Mouse (Mus musculus) forebrain, embryonic 11.5 days (tissue): Measurements from ENCODE around the gene Zmpste24. TPM values are rescaled to one million over a fixed set of nuclear protein-coding genes. Genes with fewer than 3 reads are reported as not detected.

ENCODE experiments used
- ATAC-seq: fragments of 200-750 bp; cut with Nextera tagmentation; replicated peaks from 2 replicates; pipeline ENCODE4 v1.8.0; 2017; ENCODE audit warnings: moderate TSS enrichment; ENCODE audit not compliant: low FRiP score
- DNase-seq: peaks from one replicate; pipeline ENCODE4 v3.0.0-alpha.2; 2017; ENCODE audit warnings: low spot score
- H3K27ac ChIP-seq: fragments of 300-500 bp; sonication (generic); 2 replicates; pipeline ENCODE4 v1.5.1; 2014; ENCODE audit warnings: low read depth, low read length
- H3K27me3 ChIP-seq: fragments of 300-500 bp; sonication (generic); 2 replicates; pipeline ENCODE4 v1.6.1; 2014; ENCODE audit warnings: mild to moderate bottlenecking, low read length, mixed read lengths; ENCODE audit not compliant: control insufficient read depth, insufficient read depth
- H3K36me3 ChIP-seq: fragments of 300-500 bp; sonication (generic); 2 replicates; pipeline ENCODE4 v1.6.1; 2014; ENCODE audit warnings: mild to moderate bottlenecking, low read length, moderate library complexity, mixed read lengths; ENCODE audit not compliant: control insufficient read depth, insufficient read depth
- H3K4me1 ChIP-seq: fragments of 300-500 bp; sonication (generic); replicated peaks from 2 replicates; pipeline ENCODE4 v1.6.1; 2014; ENCODE audit warnings: low read length, mixed read lengths; ENCODE audit not compliant: control insufficient read depth, insufficient read depth
- H3K4me2 ChIP-seq: fragments of 300-500 bp; sonication (generic); 2 replicates; pipeline ENCODE4 v1.6.1; 2014; ENCODE audit warnings: low read depth, mild to moderate bottlenecking, low read length, moderate library complexity, mixed read lengths; ENCODE audit not compliant: severe bottlenecking
- H3K4me3 ChIP-seq: fragments of 300-500 bp; sonication (generic); 2 replicates; pipeline ENCODE4 v1.5.1; 2014; ENCODE audit warnings: low read depth, low read length
- H3K9ac ChIP-seq: fragments of 300-500 bp; sonication (generic); 2 replicates; pipeline ENCODE4 v1.6.1; 2014; ENCODE audit warnings: low read length
- H3K9me3 ChIP-seq: fragments of 300-500 bp; sonication (generic); 2 replicates; pipeline ENCODE4 v1.6.1; 2016; ENCODE audit warnings: low read length, mixed read lengths; ENCODE audit not compliant: control insufficient read depth
- WGBS: fragments of 180-500 bp; shearing (Covaris S2); extraction: QIAGEN DNeasy Blood & Tissue Kit; methylation state at CpG from one replicate; pipeline ENCODE4 v1.1.7; 2014; 5-methylcytosine and 5-hydroxymethylcytosine counted together
- polyA plus RNA-seq: library from polyadenylated mRNA; unstranded; fragments of >200 nt; fragmentation: Nextera tagmentation; extraction: Ambion mirVana; gene quantifications from 2 replicates; pipeline ENCODE4 v1.2.1, GENCODE M21; 2014

Zmpste24 gene
- polyA plus RNA-seq, 1 experiment from 2014 or later = 25.5 TPM

GRCm38 (mm10) chr4:121042472-121042871 is 55.6 kb downstream of the Zmpste24 start:
- Histone ChIP-seq H3K36me3 (no peaks in the 10 kb centered on the region), H3K9ac (no peak overlapping the region), H3K27me3 (peaks cover 18% of the 10 kb centered on the region), H3K9me3 (no peaks in the 10 kb centered on the region), H3K27ac (no peak overlapping the region), H3K4me1 (peaks cover 10% of the 10 kb centered on the region), H3K4me2 (no peak overlapping the region), H3K4me3 (no peak overlapping the region)
- DNase-seq = no peak
- WGBS = 57% methylated on average over 5 of the region's 5 CpGs
- no peak for ATAC-seq

- peaks cover 10% of the 10 kb centered on the region for H3K4me1 ChIP-seq
- peak overlapping the region; percentile 53 for H3K9ac ChIP-seq
- H3K9me3 ChIP-seq = no peaks in the 10 kb centered on the region
- H3K27ac ChIP-seq = peak overlapping the region; percentile 53
- no peak overlapping the region for H3K4me3 ChIP-seq
- DNase-seq = peak; percentile 86
- WGBS = 5% methylated on average over 18 of the region's 18 CpGs
- peaks cover 18% of the 10 kb centered on the region for H3K27me3 ChIP-seq
- ATAC-seq = peak; percentile 57
- no peaks in the 10 kb centered on the region for H3K36me3 ChIP-seq
- 0 out of 2 replicates have a peak overlapping the region, but pooled peaks have one; percentile 11 for H3K4me2 ChIP-seq
Measured at GRCm38 (mm10) chr4:121040897-121041671, 57.0 kb downstream of the Zmpste24 start.

DNA sequence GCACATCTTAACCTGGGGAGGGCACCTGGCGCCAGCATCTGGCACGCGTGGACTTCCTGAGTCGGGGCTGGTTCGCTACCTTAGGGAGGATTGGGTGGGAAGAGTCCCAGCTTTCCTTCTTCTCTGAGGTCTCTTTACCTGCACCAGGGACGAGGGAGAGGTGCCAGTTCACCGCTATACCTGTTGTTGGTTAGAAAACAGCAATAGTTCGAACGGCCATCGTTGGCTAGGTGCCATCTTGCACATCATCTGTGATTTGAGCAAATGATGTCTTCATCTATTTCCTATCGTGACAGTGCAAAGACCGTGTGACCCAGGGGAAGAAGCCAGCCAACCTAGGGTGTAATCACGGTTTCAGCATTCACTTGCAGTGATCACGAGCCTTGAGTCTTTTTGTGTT is 57.7 kb downstream of the Zmpste24 start:
- WGBS = 63% methylated on average over 14 of the region's 14 CpGs
- Histone ChIP-seq H3K36me3 (no peaks in the 10 kb centered on the region), H3K4me1 (peaks cover 10% of the 10 kb centered on the region), H3K27ac (no peak overlapping the region), H3K9me3 (no peaks in the 10 kb centered on the region), H3K27me3 (peaks cover 18% of the 10 kb centered on the region), H3K4me2 (no peak overlapping the region), H3K4me3 (peak overlapping the region; percentile 32; the same call in 1 of the 2 replicates), H3K9ac (peak overlapping the region; percentile 50; the same call in 1 of the 2 replicates)
- ATAC-seq (no peak), DNase-seq (no peak)

DNA sequence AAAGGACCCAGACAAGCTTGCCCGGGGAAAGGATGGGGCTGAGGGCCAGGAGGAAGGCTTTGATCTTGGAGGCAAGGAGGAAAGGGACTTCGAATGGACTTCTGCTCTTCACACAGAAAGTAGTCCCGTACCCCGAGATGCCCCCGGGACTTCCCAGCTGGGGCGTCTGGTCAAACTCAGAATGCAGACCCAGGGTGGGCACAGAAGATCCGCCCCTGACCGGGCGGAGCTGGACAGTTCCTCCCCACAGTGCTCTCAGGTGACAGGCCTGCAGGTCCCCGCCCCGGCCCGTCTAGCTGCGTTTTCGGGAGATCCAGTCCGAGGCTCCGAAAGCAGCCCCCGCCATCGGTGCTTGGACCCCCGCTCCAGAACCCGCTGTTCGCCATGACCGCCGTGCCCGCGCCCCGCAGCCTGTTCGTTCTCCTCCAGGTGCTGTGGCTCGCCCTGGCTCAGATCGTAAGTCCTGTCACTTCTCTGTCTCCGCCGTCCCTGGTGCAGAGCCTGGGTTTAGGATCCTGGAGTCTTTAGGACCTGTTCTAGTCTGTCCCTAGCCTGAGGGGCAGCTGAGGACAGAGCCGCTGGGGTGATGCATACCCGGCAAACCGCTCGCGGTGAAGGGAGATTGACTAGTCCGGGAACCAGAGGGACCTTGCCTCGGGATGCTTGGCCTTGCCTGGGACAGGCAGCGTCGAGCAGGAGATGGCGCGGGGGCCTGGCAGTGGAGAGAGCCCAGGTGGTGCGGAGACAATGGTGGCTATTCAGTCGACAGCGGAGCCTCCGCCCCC is 58.5 kb downstream of the Zmpste24 start, which contains the start of gene Col9a2:
TSS of gene Col9a2 (plus strand) at position 55 of the 785 bp plus-strand sequence.
- H3K4me3 ChIP-seq = peak within 1 kb of the TSS; percentile 32
- 3% methylated on average over 46 of the region's 46 CpGs for WGBS

GRCm38 (mm10) chr4:121033006-121033405 is 65.0 kb downstream of the Zmpste24 start:
- ATAC-seq (no peak), DNase-seq (no peak)
- peaks cover 1% of the 10 kb centered on the region; the same call in 1 of the 2 replicates for H3K27me3 ChIP-seq
- H3K36me3 ChIP-seq = no peaks in the 10 kb centered on the region
- 70% methylated on average over 2 of the region's 2 CpGs for WGBS
- H3K27ac ChIP-seq = no peak overlapping the region
- no peak overlapping the region for H3K4me2 ChIP-seq
- no peaks in the 10 kb centered on the region for H3K9me3 ChIP-seq
- H3K9ac ChIP-seq = no peak overlapping the region
- H3K4me1 ChIP-seq = no peaks in the 10 kb centered on the region
- no peak overlapping the region for H3K4me3 ChIP-seq

More for the DNA sequence above, 58.5 kb downstream of the Zmpste24 start, which contains the start of gene Col9a2:
- Histone ChIP-seq H3K9ac (peak within 1 kb of the TSS; percentile 50), H3K4me1 (peaks cover 10% of the 10 kb centered on the region), H3K27me3 (peaks cover 18% of the 10 kb centered on the region), H3K4me2 (peak within 1 kb of the TSS; percentile 60), H3K27ac (no peak within 1 kb of the TSS), H3K36me3 (no peaks in the 10 kb centered on the region), H3K9me3 (no peaks in the 10 kb centered on the region)
- peak; percentile 69 for DNase-seq
- ATAC-seq = 0 out of 2 replicates have a peak, but pooled peaks have one; percentile 22

DNA sequence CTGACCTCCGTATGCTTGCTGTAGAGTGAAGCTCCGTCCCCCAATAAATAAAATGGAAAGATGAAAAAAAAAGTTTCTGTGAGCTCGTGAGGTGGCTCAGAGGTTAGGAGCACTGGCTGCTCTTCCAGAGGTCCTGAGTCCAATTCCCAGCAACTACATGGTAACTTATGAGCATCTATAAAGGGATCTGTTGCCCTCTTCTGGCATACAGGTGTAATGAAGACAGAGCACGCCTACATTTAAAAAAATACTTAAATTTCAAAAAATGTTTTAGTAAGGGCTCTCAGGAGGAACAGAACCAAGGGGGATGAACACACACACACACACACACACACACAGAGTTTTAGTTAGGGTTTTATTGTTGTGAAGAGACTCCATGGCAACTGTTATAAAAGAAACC is 66.6 kb downstream of the Zmpste24 start:
- H3K9ac ChIP-seq = no peak overlapping the region
- H3K27me3 ChIP-seq = no peaks in the 10 kb centered on the region
- no peak for DNase-seq
- H3K4me2 ChIP-seq = no peak overlapping the region
- H3K9me3 ChIP-seq = no peaks in the 10 kb centered on the region
- H3K4me3 ChIP-seq = no peak overlapping the region
- no peak for ATAC-seq
- WGBS = 57% methylated on average over 4 of the region's 4 CpGs
- no peaks in the 10 kb centered on the region for H3K4me1 ChIP-seq
- H3K36me3 ChIP-seq = no peaks in the 10 kb centered on the region
- H3K27ac ChIP-seq = no peak overlapping the region

DNA sequence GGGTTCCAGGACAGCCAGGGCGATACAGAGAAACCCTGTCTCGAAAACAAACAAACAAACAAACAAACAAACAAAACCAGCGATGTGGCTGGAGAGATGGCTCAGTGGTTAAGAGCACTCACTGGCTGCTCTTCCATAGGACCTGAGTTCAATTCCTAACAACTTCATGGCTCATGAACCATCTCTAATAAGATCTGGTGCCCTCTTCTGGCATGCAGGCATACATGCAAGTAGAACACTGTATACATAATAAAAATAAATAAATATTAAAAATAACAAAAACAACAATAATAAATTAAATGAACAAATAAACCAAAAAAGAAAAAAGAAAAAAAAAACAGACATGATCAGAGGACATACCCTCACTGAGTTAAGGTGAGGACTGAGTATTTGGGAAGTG is 68.4 kb downstream of the Zmpste24 start:
- H3K27me3 ChIP-seq = no peaks in the 10 kb centered on the region
- WGBS = 77% methylated on average over 3 of the region's 3 CpGs
- H3K9ac ChIP-seq = no peak overlapping the region
- no peak overlapping the region for H3K27ac ChIP-seq
- no peak overlapping the region for H3K4me2 ChIP-seq
- no peaks in the 10 kb centered on the region for H3K4me1 ChIP-seq
- DNase-seq (no peak), ATAC-seq (no peak)
- no peak overlapping the region for H3K4me3 ChIP-seq
- no peaks in the 10 kb centered on the region for H3K9me3 ChIP-seq
- H3K36me3 ChIP-seq = no peaks in the 10 kb centered on the region

DNA sequence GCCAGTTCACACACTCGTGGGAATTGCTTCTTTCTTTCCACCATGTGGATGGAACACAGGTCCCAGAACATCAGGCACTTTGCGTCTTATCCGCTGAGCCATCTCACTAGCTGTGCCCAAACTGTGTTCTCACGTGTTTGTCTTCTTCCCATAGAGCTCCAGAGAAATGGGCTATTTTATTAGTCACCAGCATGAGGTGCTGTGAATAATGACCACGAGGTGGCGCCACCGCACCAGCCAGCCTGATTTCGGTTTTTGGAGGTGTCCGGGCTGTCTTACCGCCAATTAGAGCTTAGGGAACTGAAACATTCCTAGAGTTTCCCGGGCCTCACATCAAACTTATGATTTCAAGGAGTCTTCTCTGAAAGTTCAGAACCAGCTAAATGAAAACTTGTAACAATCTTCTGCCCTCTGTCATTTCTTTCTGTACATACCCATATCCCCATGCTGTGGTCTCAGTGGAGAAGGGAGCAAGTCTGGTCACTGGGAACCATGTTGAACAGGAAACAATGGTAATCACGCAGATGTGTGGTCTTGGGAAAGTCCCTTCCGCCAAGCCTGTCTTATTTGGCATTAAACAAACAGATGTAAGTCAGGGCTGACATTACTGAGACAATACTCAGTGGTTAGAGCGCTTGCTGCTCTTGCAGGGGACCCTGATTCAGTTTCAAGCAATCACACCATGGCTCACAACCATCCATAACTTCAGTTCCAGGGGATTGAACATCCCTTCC is 69.2 kb downstream of the Zmpste24 start:
- ATAC-seq (peak; percentile 7; the same call in 1 of the 2 replicates), DNase-seq (peak; percentile 86)
- Histone ChIP-seq H3K9me3 (no peaks in the 10 kb centered on the region), H3K27me3 (no peaks in the 10 kb centered on the region), H3K9ac (no peak overlapping the region), H3K4me1 (no peaks in the 10 kb centered on the region), H3K27ac (no peak overlapping the region), H3K36me3 (no peaks in the 10 kb centered on the region), H3K4me2 (no peak overlapping the region), H3K4me3 (no peak overlapping the region)
- 24% methylated on average over 14 of the region's 14 CpGs for WGBS
